Mouse (Mus musculus) right cerebral cortex, postnatal 10 days (tissue): ENCODE measurements at regions not wholly inside any gene's neighbourhood (a gene's known extent, or its start where the extent isn't known, plus 50 kb on each side); places are given as distances from the start of the nearest gene placed in this dataset.

Experiments used
- DNase-seq, 2 experiments: peaks; one replicate each; pipeline ENCODE4 v3.0.0; 2021; ENCODE audit warnings: low spot score in 2 of 2

DNA sequence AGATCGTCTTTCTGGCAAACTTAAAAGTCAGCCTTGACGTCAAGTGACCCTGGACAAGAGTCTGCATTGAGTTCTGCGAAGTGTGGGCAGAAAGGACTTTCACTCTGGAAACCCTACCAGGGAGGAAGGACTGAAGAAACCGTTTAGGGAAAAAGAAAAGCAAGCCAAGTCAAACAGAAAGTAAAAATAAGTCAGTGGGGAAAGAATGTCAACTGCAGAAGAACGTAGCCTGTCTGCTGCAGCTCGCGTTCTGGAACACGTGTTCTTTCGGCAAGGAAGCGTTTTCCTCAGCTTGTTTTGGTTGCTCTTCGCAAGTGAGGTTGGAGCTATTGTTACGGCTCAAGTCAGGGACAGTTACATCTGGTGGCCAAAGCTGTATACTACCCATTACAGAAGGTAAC, 147.1 kb upstream of the Klf6 start:
- DNase-seq = no peak

DNA sequence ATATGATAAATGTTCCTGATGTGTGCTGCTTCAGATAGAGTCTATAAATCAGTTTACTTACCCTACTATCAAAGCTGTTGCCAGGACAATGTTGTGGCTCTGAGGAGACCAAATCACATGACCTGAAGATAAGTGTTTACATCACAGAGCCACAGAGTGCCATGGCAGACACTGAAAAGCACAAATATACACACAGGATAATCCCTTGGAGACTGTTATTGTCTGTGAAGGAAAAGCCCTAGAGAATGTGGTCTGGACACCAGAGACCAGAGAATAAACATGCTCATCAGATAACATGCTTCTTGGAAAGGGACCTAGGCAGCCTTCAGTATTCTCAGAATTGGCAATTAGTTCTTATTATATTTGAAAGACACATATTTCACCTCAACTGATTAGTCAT, 146.5 kb upstream of the Klf6 start:
- DNase-seq = no peak

DNA sequence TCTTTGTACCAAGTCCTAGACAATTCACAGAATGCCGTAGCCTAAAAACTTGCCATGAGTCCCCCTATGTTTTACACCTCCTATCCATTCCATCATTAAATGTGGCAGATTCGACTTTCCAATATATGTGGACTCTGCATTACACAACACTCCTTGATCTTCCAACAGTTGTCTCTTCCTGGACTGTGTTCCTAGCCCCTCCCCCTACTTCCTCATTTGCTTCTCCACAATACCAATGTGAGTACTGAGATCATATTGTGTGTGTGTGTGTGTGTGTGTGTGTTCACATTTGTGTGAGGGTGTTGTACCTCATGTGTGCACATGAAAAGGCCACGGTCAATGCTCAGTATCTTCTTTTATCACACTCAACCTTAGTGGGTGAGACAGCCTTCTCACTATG, 144.5 kb upstream of the Klf6 start:
- DNase-seq = no peak

GRCm38 (mm10) chr13:5723319-5723718, 138.0 kb upstream of the Klf6 start:
- no peak for DNase-seq

DNA sequence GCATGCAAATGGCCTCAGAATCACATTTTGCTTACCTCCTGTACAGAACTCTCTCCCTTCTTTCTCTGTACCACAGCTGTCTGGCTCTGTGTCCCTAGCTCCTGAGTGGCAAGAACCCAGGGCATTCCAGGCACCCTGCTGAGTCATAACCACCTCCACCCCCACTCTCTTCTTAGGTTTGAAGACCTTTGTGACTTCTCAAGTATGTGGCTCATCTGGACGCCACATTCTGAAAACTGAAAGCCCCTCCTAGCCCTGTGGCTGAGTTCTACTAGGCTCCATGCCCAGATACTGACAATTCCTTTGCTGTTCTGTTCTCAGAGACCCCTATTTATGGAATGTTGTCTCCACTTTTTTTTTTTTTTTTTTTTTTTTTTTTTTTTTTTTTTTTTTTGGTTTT, 136.9 kb upstream of the Klf6 start:
- DNase-seq = no peak

DNA sequence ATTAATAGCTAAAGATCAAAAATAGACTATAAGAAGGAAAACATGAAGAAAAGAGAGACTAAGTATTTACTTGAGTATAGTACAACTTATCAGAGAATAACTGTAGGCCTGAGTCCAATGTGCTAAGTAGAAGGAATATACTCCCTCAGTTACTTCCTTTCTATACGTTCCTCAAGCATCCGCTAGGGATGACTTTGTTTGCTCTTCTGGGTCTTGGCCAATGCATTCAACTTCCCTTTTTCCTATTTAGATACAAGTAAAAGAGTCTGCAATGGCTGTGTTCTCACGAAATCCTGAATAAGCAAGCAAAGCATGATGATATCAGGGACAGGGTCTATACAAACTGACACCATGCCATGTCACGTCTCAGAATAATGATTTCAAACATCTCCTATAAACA, 135.3 kb upstream of the Klf6 start:
- DNase-seq = no peak

- no peak for DNase-seq
Observed at GRCm38 (mm10) chr13:5726446-5726845, 134.8 kb upstream of the Klf6 start.

DNA sequence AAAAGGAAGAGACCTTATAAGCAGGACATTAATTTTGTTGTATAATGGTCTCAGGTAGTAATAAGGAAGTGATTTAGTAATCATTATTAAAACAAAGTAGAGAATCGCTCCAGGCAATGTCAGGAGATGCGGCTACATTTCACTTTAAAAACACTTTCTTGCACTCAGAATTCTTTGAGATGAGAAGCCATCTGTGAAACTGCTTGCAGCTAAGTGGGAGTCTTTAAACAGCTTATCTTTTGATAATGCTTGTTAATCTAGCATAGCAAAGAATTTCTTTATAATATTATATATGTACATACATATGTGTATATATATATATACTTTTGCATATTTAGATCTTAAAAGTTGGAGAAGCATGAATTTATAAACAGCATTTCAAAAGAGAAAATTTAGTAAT, 133.1 kb upstream of the Klf6 start:
- no peak for DNase-seq

DNA sequence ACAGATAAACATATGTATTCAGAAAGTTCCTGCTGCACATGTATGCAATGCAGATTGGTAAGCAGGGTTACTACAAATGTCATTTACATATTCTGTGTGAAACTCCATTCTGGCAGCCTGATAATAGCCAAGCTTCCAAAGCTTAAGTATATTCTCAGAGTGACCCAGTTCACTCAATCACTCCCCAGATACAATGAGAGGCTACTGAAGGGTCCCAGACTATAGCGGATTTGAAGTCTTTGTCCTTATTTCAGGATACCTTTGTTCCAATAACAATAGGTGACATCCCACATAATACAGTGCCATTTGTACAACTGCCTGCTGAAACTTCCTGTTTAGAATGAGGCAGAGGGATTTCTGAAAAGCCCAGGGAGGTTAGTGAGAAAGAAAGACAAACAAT, 132.5 kb upstream of the Klf6 start:
- no peak for DNase-seq

- DNase-seq = no peak
Observed at GRCm38 (mm10) chr13:5729426-5730068, 131.7 kb upstream of the Klf6 start.

- no peak for DNase-seq
Observed at GRCm38 (mm10) chr13:5732206-5732605, 129.1 kb upstream of the Klf6 start.

GRCm38 (mm10) chr13:5735027-5735624, 126.2 kb upstream of the Klf6 start:
- no peak for DNase-seq

GRCm38 (mm10) chr13:5736472-5736871, 124.8 kb upstream of the Klf6 start:
- DNase-seq = no peak

DNA sequence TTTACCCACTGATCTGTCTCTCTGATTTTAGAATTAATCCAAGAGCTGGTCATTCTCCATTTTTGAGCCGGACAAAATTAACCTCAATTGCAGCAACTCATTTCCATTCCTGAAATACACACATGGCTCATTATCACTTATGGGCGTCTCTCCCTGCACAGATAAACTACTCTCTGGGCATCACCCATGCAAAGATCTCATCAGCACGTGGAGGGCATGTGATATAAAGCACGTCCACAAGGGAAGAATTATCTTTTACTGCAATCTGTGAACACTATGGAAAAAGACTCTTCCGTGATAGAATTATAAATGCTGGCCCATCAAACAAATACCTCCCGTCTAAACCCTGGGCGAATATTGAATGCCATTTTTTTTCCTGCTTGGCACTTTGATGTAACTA, 124.1 kb upstream of the Klf6 start:
- no peak for DNase-seq

DNA sequence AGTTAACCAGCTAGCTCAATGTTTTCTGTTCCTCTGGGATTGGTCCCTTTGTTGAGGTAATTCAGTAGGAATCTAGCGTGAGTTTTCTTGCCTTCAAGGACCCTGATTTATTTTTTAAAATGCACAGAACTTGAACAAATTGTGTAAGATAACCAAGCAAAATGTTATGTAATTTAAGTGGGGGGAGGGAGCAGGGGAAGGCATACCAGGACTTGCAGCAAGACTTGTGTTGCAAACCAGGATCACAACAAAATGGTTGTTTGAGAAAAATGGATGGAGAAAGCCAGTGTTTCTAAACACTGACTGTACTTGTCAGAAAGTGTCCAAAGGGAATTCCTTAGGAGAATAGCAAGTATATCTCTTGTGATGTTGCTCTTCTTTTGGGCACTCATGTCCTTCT, 120.5 kb upstream of the Klf6 start:
- DNase-seq = no peak

DNA sequence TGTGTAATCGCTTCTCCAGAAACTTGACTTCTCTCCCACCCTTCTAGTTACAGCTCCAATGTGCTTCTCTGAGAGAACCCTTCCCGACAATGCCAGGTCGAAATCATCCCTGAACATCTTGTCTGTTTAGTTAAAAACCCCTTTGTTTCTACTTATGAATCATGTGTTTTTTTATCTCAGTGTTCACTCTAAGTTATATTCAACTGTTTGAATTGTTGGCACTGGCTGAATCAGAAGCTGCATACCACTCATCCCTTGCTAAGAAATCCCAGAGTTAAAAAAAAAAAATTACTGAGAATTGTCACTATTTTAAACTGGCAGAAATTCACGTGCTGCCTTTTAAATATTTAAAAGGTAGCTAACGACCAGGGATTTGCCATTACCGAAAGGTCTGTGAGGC, 116.3 kb upstream of the Klf6 start:
- no peak for DNase-seq

DNA sequence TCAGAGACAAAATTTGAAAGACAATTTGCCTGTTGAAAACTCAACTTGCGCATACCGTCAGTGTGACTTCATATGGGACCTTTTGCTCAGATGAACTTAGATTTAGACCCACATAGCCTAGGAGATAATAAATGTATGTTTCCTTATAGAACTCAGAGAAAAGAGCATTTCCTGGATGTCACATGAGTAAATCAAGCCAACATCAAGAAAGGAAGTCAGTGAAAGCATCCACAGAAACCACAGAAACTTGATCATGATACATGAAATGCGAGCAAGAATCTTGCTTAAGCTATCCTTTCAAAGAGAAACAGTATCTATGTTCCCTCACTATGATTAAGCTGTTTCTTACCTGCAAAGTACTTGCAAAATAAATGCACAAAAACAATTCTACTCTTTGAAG, 104.1 kb upstream of the Klf6 start:
- no peak for DNase-seq

DNA sequence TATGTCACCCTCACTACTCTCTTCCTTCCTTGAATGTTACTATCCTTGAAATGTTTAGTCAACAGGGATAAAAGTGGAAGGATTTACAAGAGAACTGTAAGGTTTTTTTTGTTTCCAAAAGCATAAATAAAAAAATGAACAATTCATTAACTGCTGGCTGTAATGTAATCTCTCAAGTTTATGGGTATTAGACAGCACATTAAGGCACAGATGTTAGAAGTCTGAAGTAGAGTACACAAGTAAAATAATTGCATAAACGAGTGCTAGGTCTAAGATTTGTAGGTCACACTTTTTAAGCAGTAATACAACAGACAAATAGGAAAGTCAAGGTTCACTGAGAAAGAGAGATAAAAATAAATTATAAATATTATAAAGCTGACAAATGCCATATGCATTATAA, 103.3 kb upstream of the Klf6 start:
- DNase-seq = no peak

DNA sequence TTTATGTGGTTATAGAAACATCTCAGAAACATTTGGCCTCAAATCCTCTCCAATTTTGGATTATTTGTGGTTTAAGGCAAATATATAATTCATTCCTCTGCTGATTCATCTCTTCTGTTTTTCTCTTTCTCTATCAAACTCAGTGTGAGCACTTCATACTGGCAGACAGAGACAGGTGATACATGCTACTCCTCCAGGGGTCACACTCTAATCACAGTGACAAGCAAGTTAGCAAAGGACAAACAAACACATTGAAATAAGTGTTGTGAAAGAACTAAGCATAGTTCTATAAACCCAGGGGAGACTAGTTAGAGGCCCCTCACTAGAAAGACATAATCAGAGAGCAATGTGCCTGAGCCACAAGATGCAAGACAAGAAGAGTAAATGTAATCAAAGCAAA, 101.3 kb upstream of the Klf6 start:
- no peak for DNase-seq

GRCm38 (mm10) chr13:5766394-5766793, 94.9 kb upstream of the Klf6 start:
- DNase-seq = no peak

DNA sequence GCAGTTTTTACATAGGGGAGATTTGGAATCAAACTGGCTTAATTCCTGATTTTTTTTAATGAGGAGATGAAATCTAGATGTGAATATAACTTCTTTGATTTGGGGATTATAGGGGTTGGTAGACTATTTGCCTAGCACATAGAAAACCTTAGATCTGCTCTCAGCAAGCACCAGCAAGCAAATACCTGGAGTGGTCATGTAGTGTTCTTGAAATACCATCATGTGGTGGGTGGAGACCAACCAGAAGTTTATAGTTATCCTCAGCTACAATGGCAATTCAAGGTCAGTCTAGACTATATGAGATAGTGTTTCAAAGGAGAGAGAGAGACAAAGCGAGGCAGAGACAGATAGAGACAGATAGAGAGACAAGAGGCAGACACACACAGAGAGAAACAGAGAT, 94.1 kb upstream of the Klf6 start:
- DNase-seq = no peak

DNA sequence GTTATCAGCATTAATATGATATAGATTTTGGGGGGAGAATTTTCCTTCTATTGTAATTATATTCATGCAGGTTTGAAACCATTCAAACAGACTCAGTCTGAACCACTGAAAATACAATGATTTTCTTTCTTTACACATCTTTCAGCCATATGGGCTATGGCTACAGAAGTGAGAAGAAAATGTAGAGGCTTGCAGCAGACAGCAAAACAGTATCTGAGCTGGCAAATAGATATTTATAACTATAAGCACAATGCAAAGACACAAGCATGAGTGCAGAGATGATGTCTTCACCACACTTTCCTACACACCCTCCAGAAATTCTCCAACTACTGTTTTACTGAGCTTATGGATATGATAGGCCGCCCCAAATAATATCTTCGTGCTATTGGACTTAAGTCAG, 92.6 kb upstream of the Klf6 start:
- no peak for DNase-seq

GRCm38 (mm10) chr13:5769283-5770260, 91.7 kb upstream of the Klf6 start:
- no peak for DNase-seq
